Mouse (Mus musculus) left cerebral cortex, adult 6 months (tissue): ENCODE data around the gene Pcdh9. TPM values are rescaled to one million over a fixed set of nuclear protein-coding genes. Genes with fewer than 3 reads are reported as not detected.

Source experiments
- long read RNA-seq, 2 experiments: library from polyadenylated mRNA; unstranded; transcript quantifications; one replicate each; pipeline ENCODE4 v2.0.0; 2019 to 2020
- polyA plus RNA-seq: library from polyadenylated mRNA; unstranded; fragments of <200 nt; fragmentation: Nextera tagmentation; gene quantifications from 2 replicates; pipeline ENCODE4 v1.2.3, GENCODE M21; 2021

Gene Pcdh9
- 30.2 and 41.9 TPM in 2 replicates for polyA plus RNA-seq
- long read RNA-seq, experiment 1, transcript Pcdh9-203 (1 exons, 656 nt) = major isoform, 21 of 284 reads
- long read RNA-seq, experiment 1, partial matches to known transcripts = 228 of 284 reads
- long read RNA-seq, experiment 1, other reads (novel, unspliced or antisense) = 33 of 284 reads
- long read RNA-seq, experiment 2, transcript Pcdh9-203 (1 exons, 656 nt) = major isoform, 46 of 138 reads
- long read RNA-seq, experiment 2, partial matches to known transcripts = 37 of 138 reads
- long read RNA-seq, experiment 2, other reads (novel, unspliced or antisense) = 55 of 138 reads

DNA sequence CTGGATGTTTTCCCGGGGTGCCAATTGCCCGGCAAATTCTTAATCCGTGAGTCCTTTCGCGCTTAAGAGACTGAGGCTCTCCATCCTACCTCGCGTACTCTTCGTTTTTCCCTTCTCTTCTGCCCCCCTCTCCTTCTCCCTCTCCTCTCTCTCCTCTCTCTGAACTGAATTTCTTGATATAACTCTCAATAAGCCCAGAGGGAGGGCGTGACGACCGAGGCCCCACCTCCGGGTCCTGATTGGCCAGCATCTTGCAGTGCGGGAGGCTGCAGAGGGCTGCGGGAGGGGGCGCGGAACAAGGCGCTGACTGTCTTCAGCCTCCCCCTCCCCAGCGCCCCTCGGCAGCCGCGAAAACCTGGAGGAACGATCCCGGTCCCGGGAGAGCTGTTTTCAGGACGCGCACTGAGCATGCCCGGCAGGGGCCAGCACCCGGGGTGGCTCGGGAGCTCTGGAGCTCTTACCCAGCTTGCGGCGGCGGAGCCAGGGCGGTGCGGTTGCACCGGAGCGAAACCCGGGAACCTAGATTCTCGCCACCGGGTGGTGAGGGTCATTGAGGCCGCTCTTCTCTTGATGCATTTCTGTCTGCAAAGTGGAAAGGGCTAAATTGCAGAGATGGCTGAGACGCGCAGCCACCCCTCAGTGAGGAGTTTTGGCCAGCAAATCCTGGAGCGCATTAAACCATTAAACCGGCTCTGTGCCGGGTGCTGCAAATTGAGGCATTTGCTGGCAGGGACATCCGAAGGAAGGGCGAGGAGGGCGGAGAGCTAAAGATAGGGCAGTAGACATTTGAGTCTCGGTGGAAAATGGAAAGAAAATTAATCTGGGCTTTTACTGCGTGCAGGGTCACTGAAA is at the start of gene Pcdh9:
Gene Pcdh9 (minus strand): TSS at position 161 of the 852 bp plus-strand sequence.

